Mouse (Mus musculus) central nervous system, embryonic 11.5 days (tissue): ENCODE measurements around the gene Actb. TPM values are rescaled to one million over a fixed set of nuclear protein-coding genes. Genes with fewer than 3 reads are reported as not detected.

Source experiments
- polyA plus RNA-seq: library from polyadenylated mRNA; depleted of rRNA; stranded (reverse); fragments of >200 nt; gene quantifications from 2 replicates; pipeline ENCODE4 v1.2.3, GENCODE M21; 2012; rRNA removed

The Actb gene
- polyA plus RNA-seq = 3,652 and 4,212 TPM in 2 replicates

GRCm38 (mm10) chr5:142906532-142907047, at the start of gene Actb:
Actb (minus strand) TSS chr5:142906754.

GRCm38 (mm10) chr5:142894918-142895613, 11.5 kb downstream of the Actb start, which contains the start of gene Fbxl18:
Fbxl18 (minus strand) TSS chr5:142895421.

Other genes starting within 250 kb of the Actb start
- gene Slc29a4, start 214.2 kb downstream of the Actb start, polyA plus RNA-seq = 26.7 and 30.3 TPM in 2 replicates
- gene Tnrc18, start 89.1 kb downstream of the Actb start, polyA plus RNA-seq = 52.4 and 97.8 TPM in 2 replicates
- 17.6 TPM in 2 replicates for gene Fbxl18, start 11.3 kb downstream of the Actb start, polyA plus RNA-seq
- 405 and 447 TPM in 2 replicates for gene Fscn1, start 53.6 kb upstream of the Actb start, polyA plus RNA-seq
- 25.2 and 31.8 TPM in 2 replicates for gene Rnf216, start 206.2 kb upstream of the Actb start, polyA plus RNA-seq
- gene Olfr718-ps1, start 240.8 kb upstream of the Actb start, polyA plus RNA-seq = not detected in 2 replicates